Mouse (Mus musculus): ENCODE results near the gene Clcnkb. TPM values are rescaled to one million over a fixed set of nuclear protein-coding genes. Genes with fewer than 3 reads are reported as not detected.

The Clcnkb gene
- polyA plus RNA-seq, 1 experiment from 2014 or later, result not detected

DNA sequence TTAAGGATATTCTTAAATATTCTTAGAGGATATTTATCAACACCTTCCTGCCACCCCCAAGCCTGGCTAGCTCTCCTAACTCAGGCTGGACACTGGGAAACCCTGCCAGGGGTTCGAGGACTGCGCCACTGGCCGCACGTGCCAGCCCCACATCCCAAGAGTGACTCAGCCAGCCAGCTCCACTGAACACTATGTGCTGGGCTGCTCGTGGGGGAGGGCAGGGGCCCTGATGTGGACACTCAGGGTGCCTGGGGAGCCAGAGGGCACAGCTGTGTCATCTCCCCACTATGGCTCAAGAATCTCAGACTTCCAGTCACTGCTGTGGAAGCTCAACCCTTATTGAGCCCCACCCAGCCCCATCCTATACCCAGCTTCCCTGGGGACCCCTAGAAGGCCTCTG, 7.5 kb upstream of the Clcnkb start:
- no peak overlapping the region for H3K9ac ChIP-seq (ENCODE audit: low read depth, low read length)

DNA sequence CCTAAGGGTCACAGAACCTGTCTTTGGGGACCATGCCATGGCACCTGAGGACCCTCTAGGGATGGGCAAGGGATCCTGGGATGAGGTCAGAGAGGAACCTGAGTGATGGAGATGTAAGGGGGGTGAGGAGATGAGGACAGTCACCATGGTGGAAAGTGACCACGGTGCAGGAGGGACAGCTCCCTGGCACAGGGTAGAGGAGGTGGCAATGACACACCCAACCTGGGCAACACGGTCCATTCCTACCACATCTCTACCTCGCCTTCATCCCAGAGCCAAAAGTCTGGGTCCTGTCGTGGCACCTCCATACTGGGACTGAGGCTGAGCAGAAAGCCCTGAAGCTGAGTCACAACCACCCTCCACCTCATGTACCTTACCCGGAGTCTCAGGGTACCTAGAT, 7.0 kb upstream of the Clcnkb start:
- H3K36me3 ChIP-seq (ENCODE audit: control insufficient read depth, insufficient read depth), result no peaks in the 10 kb centered on the region
- peaks cover 13% of the 10 kb centered on the region; the same call in 1 of the 2 replicates for H3K4me1 ChIP-seq (replicated peaks; ENCODE audit: control insufficient read depth, insufficient read depth, low read length)
- no peak for ATAC-seq
- no peak overlapping the region for H3K27ac ChIP-seq (ENCODE audit: low read depth, low read length)
- 85% methylated on average over 5 of the region's 5 CpGs for WGBS
- no peaks in the 10 kb centered on the region for H3K9me3 ChIP-seq (ENCODE audit: control insufficient read depth)
- H3K4me2 ChIP-seq (replicated peaks; ENCODE audit: low read depth), result 0 out of 2 replicates have a peak overlapping the region, but pooled peaks have one; percentile 38
- no peaks in the 10 kb centered on the region for H3K27me3 ChIP-seq (replicated peaks; ENCODE audit: control insufficient read depth, insufficient read depth, low read length)
- no peak overlapping the region for H3K9ac ChIP-seq (ENCODE audit: low read depth, low read length)
- TF ChIP-seq CTCF (IDR thresholded peaks at IDR 0.05; ENCODE audit: low read depth), result no peak
- no peak overlapping the region for H3K4me3 ChIP-seq (ENCODE audit: low read depth, low read length)

More for the DNA sequence above, 7.5 kb upstream of the Clcnkb start:
- WGBS, result 81% methylated on average over 5 of the region's 5 CpGs
- Histone ChIP-seq H3K27me3 (replicated peaks; ENCODE audit: control insufficient read depth, insufficient read depth, low read length) (no peaks in the 10 kb centered on the region), H3K4me2 (replicated peaks; ENCODE audit: low read depth) (no peak overlapping the region), H3K27ac (ENCODE audit: low read depth, low read length) (no peak overlapping the region), H3K9me3 (ENCODE audit: control insufficient read depth) (no peaks in the 10 kb centered on the region), H3K36me3 (ENCODE audit: control insufficient read depth, insufficient read depth) (no peaks in the 10 kb centered on the region), H3K4me3 (ENCODE audit: low read depth, low read length) (no peak overlapping the region), H3K4me1 (replicated peaks; ENCODE audit: control insufficient read depth, insufficient read depth, low read length) (peaks cover 13% of the 10 kb centered on the region; the same call in 1 of the 2 replicates)
- ATAC-seq, result no peak
- no peak for TF ChIP-seq CTCF (IDR thresholded peaks at IDR 0.05; ENCODE audit: low read depth)

DNA sequence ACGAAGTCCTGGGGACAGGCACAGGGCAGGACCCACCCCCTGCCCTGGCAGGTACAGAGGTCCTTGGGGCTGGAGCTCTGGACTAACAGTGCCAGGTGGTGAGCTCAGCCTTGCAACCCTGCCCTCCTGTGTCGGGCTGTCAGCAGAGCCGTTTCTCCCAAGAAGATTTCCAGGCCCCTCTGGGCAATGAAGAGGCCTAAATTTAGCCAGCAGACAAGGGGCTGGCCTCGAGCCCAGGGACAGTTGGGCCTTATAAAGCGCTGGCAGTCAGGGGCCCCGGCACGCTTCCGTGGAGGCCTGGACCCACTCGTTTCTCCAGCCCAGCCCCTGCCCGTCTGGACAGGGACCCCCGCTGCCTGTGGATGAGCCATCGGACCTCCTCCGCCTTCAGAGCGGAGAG, 5.6 kb upstream of the Clcnkb start:
- peak; percentile 32 for TF ChIP-seq CTCF (IDR thresholded peaks at IDR 0.05; ENCODE audit: low read depth)
- peaks cover 13% of the 10 kb centered on the region; the same call in 1 of the 2 replicates for H3K4me1 ChIP-seq (replicated peaks; ENCODE audit: control insufficient read depth, insufficient read depth, low read length)
- no peaks in the 10 kb centered on the region for H3K36me3 ChIP-seq (ENCODE audit: control insufficient read depth, insufficient read depth)
- H3K9ac ChIP-seq (ENCODE audit: low read depth, low read length), result peak overlapping the region; percentile 31; the same call in 1 of the 2 replicates
- WGBS, result 53% methylated on average over 14 of the region's 14 CpGs
- H3K4me3 ChIP-seq (ENCODE audit: low read depth, low read length), result peak overlapping the region; percentile 17; the same call in 1 of the 2 replicates
- H3K4me2 ChIP-seq (replicated peaks; ENCODE audit: low read depth), result peak overlapping the region; percentile 38
- H3K27me3 ChIP-seq (replicated peaks; ENCODE audit: control insufficient read depth, insufficient read depth, low read length), result no peaks in the 10 kb centered on the region
- H3K27ac ChIP-seq (ENCODE audit: low read depth, low read length), result peak overlapping the region; percentile 28; the same call in 1 of the 2 replicates
- ATAC-seq, result peak; percentile 49
- no peaks in the 10 kb centered on the region for H3K9me3 ChIP-seq (ENCODE audit: control insufficient read depth)

DNA sequence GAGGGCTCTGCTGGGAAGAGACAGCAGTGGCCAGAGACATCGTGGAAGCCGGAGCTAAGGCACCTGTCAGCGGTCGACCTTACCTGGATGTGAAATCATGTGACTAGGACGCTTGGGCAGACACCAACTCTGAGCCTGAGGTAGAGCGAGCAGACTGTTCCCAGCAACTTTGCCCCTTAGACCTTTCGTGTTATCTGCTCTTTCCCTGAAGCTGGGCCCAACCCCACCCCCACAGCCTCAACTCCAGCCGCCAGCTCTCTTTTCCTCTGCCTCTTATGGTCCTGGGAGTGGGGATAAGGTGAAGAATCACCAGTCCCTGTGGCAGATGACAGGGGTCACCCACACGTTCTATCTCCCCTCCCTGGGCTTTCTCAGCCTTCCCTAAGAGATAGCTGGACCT, 5.1 kb upstream of the Clcnkb start:
- H3K9ac ChIP-seq (ENCODE audit: low read depth, low read length), result peak overlapping the region; percentile 31; the same call in 1 of the 2 replicates
- H3K9me3 ChIP-seq (ENCODE audit: control insufficient read depth), result no peaks in the 10 kb centered on the region
- no peaks in the 10 kb centered on the region for H3K27me3 ChIP-seq (replicated peaks; ENCODE audit: control insufficient read depth, insufficient read depth, low read length)
- no peak for TF ChIP-seq CTCF (IDR thresholded peaks at IDR 0.05; ENCODE audit: low read depth)
- peaks cover 11% of the 10 kb centered on the region; the same call in 1 of the 2 replicates for H3K4me1 ChIP-seq (replicated peaks; ENCODE audit: control insufficient read depth, insufficient read depth, low read length)
- no peaks in the 10 kb centered on the region for H3K36me3 ChIP-seq (ENCODE audit: control insufficient read depth, insufficient read depth)
- peak overlapping the region; percentile 38; the same call in 1 of the 2 replicates for H3K4me2 ChIP-seq (replicated peaks; ENCODE audit: low read depth)
- ATAC-seq, result peak; percentile 71
- H3K27ac ChIP-seq (ENCODE audit: low read depth, low read length), result 0 out of 2 replicates have a peak overlapping the region, but pooled peaks have one; percentile 28
- no peak overlapping the region for H3K4me3 ChIP-seq (ENCODE audit: low read depth, low read length)
- 22% methylated on average over 9 of the region's 9 CpGs for WGBS

DNA sequence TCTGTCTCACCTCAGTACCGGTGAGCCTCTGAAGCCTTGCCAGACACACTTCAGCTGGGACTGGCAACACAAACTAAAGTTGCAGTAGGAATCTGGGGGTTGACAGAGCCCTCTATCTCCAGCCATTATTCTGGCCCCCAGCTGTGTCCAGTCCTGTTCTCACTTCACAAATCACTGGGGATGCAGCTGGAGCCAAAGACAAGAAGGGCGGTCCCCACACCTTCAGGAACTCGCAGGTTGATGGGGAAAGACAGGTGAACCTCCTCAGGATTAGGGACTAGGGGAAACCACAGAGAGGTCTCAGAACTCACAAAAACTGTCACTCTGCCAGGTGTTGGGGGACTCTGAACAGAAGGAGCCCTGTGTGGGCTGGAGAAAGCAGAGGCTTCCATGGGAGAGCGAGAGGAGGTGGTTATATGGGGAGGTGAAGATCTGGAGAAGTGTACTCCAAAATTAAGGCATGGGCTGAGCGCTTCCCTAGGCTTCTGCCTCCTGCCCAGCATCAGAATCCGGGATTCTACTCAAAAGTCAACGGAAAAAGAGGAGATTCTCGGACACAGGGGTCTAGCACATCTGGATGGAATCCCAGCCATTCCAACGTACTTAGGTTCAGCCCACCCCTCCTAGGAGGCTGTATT, 4.5 kb upstream of the Clcnkb start, which contains the start of gene Hspb7:
Gene Hspb7 (plus strand): TSS at position 588 of the 638 bp plus-strand sequence.
- WGBS, result 62% methylated on average over 9 of the region's 9 CpGs
- peak within 1 kb of the TSS; percentile 17; the same call in 1 of the 2 replicates for H3K4me3 ChIP-seq (ENCODE audit: low read depth, low read length)

DNA sequence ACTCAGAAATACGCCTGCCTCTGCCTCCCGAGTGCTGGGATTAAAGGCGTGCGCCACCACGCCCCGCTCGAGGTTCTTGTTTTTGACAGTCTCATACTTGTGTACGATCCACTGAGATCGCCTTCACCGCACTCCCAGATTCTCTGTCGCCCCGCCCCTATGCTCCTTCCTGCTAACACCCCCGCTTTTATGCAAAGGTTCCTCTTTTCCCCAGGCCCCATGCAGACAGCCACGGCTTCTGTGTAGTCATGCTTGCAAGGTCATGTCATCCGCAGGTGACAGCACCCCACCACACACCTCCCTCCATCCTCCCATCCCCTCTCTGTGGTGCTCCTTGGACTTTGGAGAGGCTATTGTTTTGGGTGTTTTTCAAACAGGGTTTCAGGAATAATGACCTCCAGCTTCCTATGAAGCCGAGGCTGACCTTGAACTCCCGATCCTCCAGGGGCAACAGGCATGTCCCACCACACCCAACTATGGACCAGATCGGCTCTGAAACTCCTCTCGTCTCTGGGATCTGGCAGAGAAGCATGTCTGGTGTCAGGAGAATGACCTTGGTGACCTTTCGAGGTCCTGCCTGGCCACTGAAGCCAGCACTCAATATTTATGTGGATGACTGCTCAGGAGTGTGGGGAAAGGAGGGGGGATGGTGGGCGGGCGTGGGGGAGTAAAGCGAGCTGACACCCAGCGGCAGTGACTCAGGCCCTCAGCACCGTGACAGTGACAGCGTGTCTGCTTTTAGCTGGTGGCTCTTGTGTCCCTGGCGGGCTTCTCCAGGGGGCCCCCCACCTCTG, 3.8 kb upstream of the Clcnkb start:
- WGBS, result 67% methylated on average over 27 of the region's 27 CpGs
- Histone ChIP-seq H3K9me3 (ENCODE audit: control insufficient read depth) (no peaks in the 10 kb centered on the region), H3K4me3 (ENCODE audit: low read depth, low read length) (no peak overlapping the region), H3K4me2 (replicated peaks; ENCODE audit: low read depth) (no peak overlapping the region), H3K27me3 (replicated peaks; ENCODE audit: control insufficient read depth, insufficient read depth, low read length) (no peaks in the 10 kb centered on the region), H3K9ac (ENCODE audit: low read depth, low read length) (no peak overlapping the region), H3K27ac (ENCODE audit: low read depth, low read length) (no peak overlapping the region), H3K36me3 (ENCODE audit: control insufficient read depth, insufficient read depth) (no peaks in the 10 kb centered on the region), H3K4me1 (replicated peaks; ENCODE audit: control insufficient read depth, insufficient read depth, low read length) (peaks cover 5% of the 10 kb centered on the region; the same call in 1 of the 2 replicates)
- no peak for TF ChIP-seq CTCF (IDR thresholded peaks at IDR 0.05; ENCODE audit: low read depth)
- no peak for ATAC-seq

More for the DNA sequence above, 4.5 kb upstream of the Clcnkb start, which contains the start of gene Hspb7:
- Histone ChIP-seq H3K9ac (ENCODE audit: low read depth, low read length) (peak within 1 kb of the TSS; percentile 31; the same call in 1 of the 2 replicates), H3K4me2 (replicated peaks; ENCODE audit: low read depth) (peak within 1 kb of the TSS; percentile 38), H3K36me3 (ENCODE audit: control insufficient read depth, insufficient read depth) (no peaks in the 10 kb centered on the region), H3K27ac (ENCODE audit: low read depth, low read length) (peak within 1 kb of the TSS; percentile 28; the same call in 1 of the 2 replicates), H3K4me1 (replicated peaks; ENCODE audit: control insufficient read depth, insufficient read depth, low read length) (peaks cover 5% of the 10 kb centered on the region; the same call in 1 of the 2 replicates), H3K27me3 (replicated peaks; ENCODE audit: control insufficient read depth, insufficient read depth, low read length) (no peaks in the 10 kb centered on the region), H3K9me3 (ENCODE audit: control insufficient read depth) (no peaks in the 10 kb centered on the region)
- TF ChIP-seq CTCF (IDR thresholded peaks at IDR 0.05; ENCODE audit: low read depth), result no peak
- ATAC-seq, result no peak

Measured in intestine, postnatal 0 days (tissue).